Mouse (Mus musculus) macrophage (primary cell): Measurements from ENCODE around the gene Idh2. TPM values are rescaled to one million over a fixed set of nuclear protein-coding genes. Genes with fewer than 3 reads are reported as not detected.

Experiments used
- H3K27ac ChIP-seq: fragments of 350-480 bp; formaldehyde crosslinking; 2 replicates; pipeline ENCODE4 v1.9.0; 2021
- H3K36me3 ChIP-seq: fragments of 350-480 bp; formaldehyde crosslinking; 2 replicates; pipeline ENCODE4 v1.9.0; 2021; ENCODE audit errors: inconsistent target
- H3K4me3 ChIP-seq: fragments of 350-480 bp; formaldehyde crosslinking; 2 replicates; pipeline ENCODE4 v1.9.0; 2021; ENCODE audit errors: inconsistent target
- H3K79me2 ChIP-seq: fragments of 350-480 bp; formaldehyde crosslinking; 2 replicates; pipeline ENCODE4 v1.9.0; 2021; ENCODE audit errors: inconsistent target
- WGBS: methylation state at CpG from one replicate; pipeline ENCODE4 v1.1.7; 2026; ENCODE audit warnings: inconsistent platforms; ENCODE audit not compliant: missing documents; 5-methylcytosine and 5-hydroxymethylcytosine counted together
- polyA plus RNA-seq: library from polyadenylated mRNA; stranded (reverse); fragments of 250-400 nt; gene quantifications from 3 replicates; pipeline ENCODE4 v1.2.4, GENCODE M21; 2018; ENCODE audit warnings: inconsistent platforms

Idh2 gene
- polyA plus RNA-seq, 1 experiment from 2014 or later, result 88.0 TPM

- Histone ChIP-seq H3K4me3 (no peak overlapping the region), H3K79me2 (peaks cover 97% of the 10 kb centered on the region), H3K36me3 (peaks cover 50% of the 10 kb centered on the region), H3K27ac (no peak overlapping the region)
- WGBS, result 91% methylated on average over 39 of the region's 42 CpGs
Observed at GRCm38 (mm10) chr7:80081586-80082554, 33.3 kb downstream of the Idh2 start.

DNA sequence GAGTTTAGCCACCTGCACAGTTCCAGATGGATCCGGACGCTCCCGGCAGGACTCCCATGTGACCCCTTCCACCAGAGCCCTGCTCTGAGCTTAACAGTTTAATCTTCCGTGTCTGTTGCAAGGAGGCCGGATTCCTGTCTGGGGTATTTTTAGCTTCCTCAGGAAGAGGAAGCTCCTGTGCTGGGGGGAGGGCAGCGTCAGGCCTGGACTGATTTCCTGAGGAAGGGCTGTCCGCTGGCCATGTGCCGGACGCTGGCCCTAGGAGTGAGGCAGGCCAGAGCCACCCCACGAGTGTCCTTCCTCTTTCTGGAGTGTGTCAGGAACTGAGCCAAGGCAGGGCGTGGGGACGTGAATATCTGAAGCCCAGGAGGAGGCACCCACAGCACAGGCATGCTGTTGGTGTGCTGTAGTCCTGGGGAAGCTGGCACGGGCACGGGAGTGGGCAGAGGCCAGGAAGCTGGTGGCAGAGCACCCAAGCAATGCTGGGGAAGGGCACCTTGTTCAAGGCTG is 36.3 kb downstream of the Idh2 start:
- 2% methylated on average over 14 of the region's 14 CpGs for whole genome bisulfite sequencing
- H3K79me2 ChIP-seq, result peaks cover 92% of the 10 kb centered on the region
- peak overlapping the region; percentile 98 for H3K27ac ChIP-seq
- H3K36me3 ChIP-seq, result peaks cover 24% of the 10 kb centered on the region
- H3K4me3 ChIP-seq, result no peak overlapping the region

GRCm38 (mm10) chr7:80077801-80078200 is 37.4 kb downstream of the Idh2 start:
- peak overlapping the region; percentile 98 for H3K27ac ChIP-seq
- 57% methylated on average over 9 of the region's 9 CpGs for WGBS
- peaks cover 13% of the 10 kb centered on the region for H3K36me3 ChIP-seq
- no peak overlapping the region for H3K4me3 ChIP-seq
- H3K79me2 ChIP-seq, result peaks cover 92% of the 10 kb centered on the region

DNA sequence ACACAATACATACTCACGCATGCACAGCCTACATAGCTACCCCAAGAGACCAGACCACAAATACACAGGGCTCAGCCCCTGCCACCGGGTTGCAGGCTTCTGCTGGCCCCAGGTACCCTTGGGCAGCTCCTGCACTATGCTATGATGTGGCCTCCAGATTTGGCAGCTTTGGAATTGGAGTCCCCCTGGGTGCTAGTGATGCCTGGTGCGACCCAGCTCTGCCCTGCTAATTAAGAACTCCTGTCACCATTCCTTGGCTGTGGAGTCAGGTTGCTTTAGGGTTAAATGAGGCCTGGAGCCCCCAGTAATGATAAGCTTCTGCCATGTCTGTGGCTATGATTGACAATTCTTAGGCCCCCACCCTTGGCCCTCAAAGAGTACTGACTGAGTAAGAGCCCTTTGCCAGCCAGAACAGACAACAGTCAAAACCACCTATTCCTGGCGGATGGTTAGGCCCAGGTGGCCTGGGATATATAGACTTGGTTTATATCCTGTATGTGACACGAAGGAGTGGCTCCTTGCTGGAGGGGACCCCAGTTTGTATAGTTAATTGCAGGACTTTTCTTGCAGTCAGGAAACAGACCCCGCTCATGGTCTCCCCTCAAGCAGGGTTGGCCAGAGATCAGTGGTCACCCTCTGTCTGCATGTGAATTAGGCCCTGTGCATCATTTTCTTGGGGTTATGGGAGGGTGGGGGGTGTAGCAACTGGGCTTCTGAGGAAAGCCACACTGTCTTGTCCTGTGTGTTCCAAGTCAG is 38.1 kb downstream of the Idh2 start:
- Histone ChIP-seq H3K79me2 (peaks cover 92% of the 10 kb centered on the region), H3K36me3 (peaks cover 7% of the 10 kb centered on the region), H3K4me3 (no peak overlapping the region), H3K27ac (peak overlapping the region; percentile 98)
- 85% methylated on average over 6 of the region's 6 CpGs for WGBS

DNA sequence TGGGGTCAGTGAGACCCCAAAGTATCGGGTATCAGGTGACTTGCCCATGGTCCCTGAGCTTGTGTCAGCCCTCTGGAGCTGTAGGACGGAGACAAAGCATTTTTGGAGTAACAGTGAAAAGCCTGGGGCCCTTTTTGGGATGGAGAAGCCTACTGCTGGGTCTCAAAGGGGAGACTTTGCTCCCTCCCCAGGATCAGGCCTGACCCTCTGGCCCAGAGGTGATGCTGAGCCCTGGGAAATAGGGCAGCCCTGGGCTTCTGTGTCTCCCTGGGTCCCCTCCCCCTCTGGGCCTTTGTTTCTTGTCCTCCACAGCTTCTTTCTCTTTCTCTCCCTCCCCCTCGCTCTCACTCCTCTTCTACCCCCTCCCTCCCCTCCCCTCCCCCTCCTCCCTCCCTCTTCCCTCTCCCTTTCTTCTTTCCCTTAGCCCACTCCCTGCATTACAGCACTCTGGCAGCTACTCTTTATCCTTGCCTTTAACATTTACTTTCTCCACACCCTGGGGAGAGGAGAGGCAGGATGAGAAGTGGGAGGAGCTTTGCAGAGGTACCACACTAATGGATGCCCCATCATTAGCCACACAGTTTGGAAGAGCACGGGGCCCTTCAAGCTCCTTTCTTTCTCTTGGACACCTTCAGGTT is 39.1 kb downstream of the Idh2 start:
- 66% methylated on average over 3 of the region's 4 CpGs for WGBS
- H3K79me2 ChIP-seq, result peaks cover 92% of the 10 kb centered on the region
- peak overlapping the region; percentile 98 for H3K27ac ChIP-seq
- no peak overlapping the region for H3K4me3 ChIP-seq
- no peaks in the 10 kb centered on the region for H3K36me3 ChIP-seq

GRCm38 (mm10) chr7:80074921-80075441 is 40.2 kb downstream of the Idh2 start:
- H3K79me2 ChIP-seq, result peaks cover 92% of the 10 kb centered on the region
- 5% methylated on average over 3 of the region's 5 CpGs for WGBS
- H3K4me3 ChIP-seq, result no peak overlapping the region; the same call in 1 of the 2 replicates
- H3K27ac ChIP-seq, result peak overlapping the region; percentile 98
- no peaks in the 10 kb centered on the region for H3K36me3 ChIP-seq

DNA sequence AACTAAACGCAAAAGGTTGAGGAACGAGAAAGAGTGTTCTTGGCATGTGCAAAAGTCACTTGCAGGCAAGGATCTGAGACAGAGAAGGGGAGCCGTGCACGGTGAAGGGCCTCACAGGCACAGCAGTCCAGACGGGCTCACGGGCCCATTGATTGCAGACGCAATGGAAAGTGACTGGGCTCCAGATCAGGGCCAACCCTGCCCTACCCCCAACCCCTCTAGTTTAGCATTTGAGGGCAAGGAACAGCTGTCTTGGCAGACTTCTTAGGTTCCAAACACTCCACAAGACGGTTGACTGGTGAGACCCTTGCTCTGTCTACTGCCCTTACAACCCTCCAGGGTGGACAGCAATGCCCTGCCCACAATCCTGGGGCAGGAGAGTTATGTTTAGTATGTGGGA is 41.7 kb downstream of the Idh2 start:
- H3K79me2 ChIP-seq, result peaks cover 95% of the 10 kb centered on the region
- H3K27ac ChIP-seq, result peak overlapping the region; percentile 98
- no peak overlapping the region for H3K4me3 ChIP-seq
- H3K36me3 ChIP-seq, result no peaks in the 10 kb centered on the region
- WGBS, result 90% methylated on average over 7 of the region's 8 CpGs

DNA sequence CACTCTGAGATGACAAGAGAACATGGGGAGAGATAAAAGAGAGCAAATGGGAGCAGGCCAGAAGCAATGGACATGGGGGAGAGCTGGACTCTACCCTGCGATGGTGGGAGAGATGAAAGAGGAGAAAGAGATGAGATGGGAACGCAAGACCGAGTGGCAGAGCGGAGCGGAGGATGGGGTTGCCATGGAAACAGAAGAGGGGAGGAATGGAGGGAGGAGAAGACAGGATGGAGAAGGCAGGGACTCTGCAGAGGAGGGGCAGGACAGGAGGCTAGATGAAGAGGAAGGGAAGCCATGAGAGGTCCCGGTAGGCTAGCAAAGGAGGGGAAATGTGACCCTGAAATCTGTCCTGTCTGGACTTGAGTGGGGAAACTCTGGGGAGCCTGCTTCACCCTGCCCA is 42.9 kb downstream of the Idh2 start:
- 85% methylated on average over 6 of the region's 6 CpGs for WGBS
- Histone ChIP-seq H3K36me3 (no peaks in the 10 kb centered on the region), H3K4me3 (no peak overlapping the region), H3K27ac (no peak overlapping the region), H3K79me2 (peaks cover 95% of the 10 kb centered on the region)

DNA sequence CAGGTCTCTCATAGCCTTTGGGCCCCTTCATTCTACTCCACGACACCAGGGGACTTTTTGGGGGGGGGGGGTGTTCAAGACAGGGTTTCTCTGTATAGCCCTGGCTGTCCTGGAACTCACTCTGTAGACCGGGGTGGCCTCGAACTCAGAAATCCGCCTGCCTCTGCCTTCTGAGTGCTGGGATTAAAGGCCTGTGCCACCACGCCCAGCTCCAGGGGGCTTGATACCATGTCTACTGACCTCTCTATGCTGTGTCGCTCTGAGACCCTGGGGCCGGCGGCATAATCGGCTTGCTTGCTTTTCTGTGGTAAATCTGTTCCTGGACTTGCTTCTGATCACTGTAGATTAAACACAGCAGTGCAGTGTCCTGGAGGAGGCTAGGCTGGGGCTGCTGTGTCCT is 44.0 kb downstream of the Idh2 start:
- Histone ChIP-seq H3K36me3 (no peaks in the 10 kb centered on the region), H3K79me2 (peaks cover 95% of the 10 kb centered on the region), H3K27ac (peak overlapping the region; percentile 5; the same call in 1 of the 2 replicates), H3K4me3 (no peak overlapping the region)
- 88% methylated on average over 9 of the region's 9 CpGs for WGBS

DNA sequence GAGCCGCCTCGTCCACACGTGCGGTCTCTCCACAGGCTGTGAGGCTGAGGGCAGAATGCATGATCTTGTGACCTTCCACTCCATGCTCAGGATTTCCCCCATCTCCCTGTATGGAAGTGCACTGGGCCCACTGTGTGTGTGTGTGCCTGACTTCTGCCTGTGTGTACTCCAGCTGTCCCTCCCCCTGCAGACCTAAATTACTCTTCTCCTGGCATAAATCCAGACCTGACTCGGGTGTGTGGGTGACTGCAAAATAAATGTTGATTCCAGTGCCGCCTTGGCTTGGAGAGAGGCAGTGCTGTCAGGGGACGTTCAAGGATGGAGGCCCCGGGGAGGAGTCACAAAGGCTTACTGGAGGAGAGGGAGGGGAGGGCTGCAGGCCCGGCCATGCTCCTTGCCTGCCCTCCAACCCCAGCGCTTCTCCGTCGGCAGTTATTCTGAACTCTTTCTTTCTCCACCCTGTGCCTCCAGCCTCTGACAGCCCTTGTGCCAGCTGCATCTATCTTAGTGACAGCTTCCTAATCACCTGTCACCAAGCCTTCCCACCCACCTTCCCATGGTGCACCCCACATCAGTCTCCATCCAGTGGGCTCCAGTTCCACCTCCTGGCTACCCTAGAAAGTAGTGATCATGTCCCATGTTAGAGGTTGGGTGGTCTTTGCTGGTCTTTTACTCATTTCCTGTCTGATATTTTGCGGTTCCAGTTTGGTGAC is 45.4 kb downstream of the Idh2 start:
- H3K36me3 ChIP-seq, result no peaks in the 10 kb centered on the region

DNA sequence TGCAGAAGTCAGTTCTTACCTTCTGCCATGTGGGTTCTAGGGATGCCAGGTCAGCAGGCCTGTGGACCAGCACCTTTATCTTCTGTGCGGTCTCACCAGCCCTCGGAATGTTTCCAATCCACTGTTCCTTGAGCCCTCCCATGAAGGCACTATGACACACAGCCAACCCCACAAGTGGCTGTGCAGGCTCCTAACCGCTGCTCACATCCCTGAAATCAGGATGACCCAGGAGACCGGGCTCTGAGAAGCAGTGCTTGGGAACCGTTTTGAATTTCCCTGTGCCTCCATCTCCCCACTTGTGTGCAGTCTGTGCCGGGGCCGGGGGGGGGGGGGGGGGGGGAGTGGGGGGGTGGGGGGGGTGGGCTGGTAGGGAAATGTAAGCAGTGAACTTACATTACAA is 46.9 kb downstream of the Idh2 start:
- no peak overlapping the region for H3K4me3 ChIP-seq
- H3K36me3 ChIP-seq, result no peaks in the 10 kb centered on the region
- peaks cover 100% of the 10 kb centered on the region for H3K79me2 ChIP-seq
- 98% methylated on average over 4 of the region's 7 CpGs for WGBS
- H3K27ac ChIP-seq, result no peak overlapping the region

More for the DNA sequence above, 45.4 kb downstream of the Idh2 start:
- WGBS, result 18% methylated on average over 13 of the region's 13 CpGs
- H3K79me2 ChIP-seq, result peaks cover 98% of the 10 kb centered on the region
- H3K27ac ChIP-seq, result peak overlapping the region; percentile 52
- H3K4me3 ChIP-seq, result no peak overlapping the region

GRCm38 (mm10) chr7:80066675-80067455 is 48.3 kb downstream of the Idh2 start:
- WGBS, result 82% methylated on average over 13 of the region's 13 CpGs

DNA sequence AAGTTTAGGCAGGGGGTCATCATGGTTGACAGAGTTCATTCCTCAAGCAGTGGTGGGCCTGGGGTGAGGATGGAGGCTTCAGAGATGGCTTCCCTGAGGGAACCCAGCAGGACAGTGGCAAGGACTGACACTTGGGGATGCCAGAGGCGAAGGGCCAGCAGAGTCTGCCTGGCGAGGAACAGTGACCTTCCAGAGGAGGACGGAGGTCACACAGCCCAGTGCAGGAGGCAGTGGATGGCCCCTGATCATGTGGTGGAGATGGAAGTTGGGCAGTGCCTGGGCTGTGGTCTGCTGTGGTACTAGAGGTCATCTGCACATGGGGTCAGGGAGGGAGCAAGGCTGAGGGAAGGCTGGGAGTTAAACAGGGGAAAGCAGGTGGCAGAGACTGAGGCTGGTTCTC is 49.9 kb downstream of the Idh2 start:
- Histone ChIP-seq H3K4me3 (no peak overlapping the region), H3K79me2 (peaks cover 100% of the 10 kb centered on the region), H3K27ac (no peak overlapping the region), H3K36me3 (peaks cover 4% of the 10 kb centered on the region; the same call in 1 of the 2 replicates)
- 91% methylated on average over 3 of the region's 3 CpGs for WGBS

More at GRCm38 (mm10) chr7:80066675-80067455, 48.3 kb downstream of the Idh2 start:
- no peak overlapping the region for H3K27ac ChIP-seq
- no peak overlapping the region for H3K4me3 ChIP-seq
- no peaks in the 10 kb centered on the region for H3K36me3 ChIP-seq
- peaks cover 100% of the 10 kb centered on the region for H3K79me2 ChIP-seq
